Mouse (Mus musculus) bone marrow, adult 2 months (tissue): ENCODE results near the gene Ctbp2.

Experiments
- CTCF ChIP-seq: fragments of 200-500 bp; IDR thresholded peaks from 2 replicates; pipeline ENCODE4 v1.5.1; 2011; ENCODE audit warnings: low read length, control low read depth; ENCODE audit not compliant: control insufficient read depth, insufficient read depth
- POLR2A ChIP-seq: fragments of 200-500 bp; IDR thresholded peaks from 2 replicates; pipeline ENCODE4 v1.6.1; 2011; ENCODE audit warnings: low read depth, mild to moderate bottlenecking, control low read depth, low read length, borderline replicate concordance; ENCODE audit not compliant: control insufficient read depth

- TF ChIP-seq POLR2A, result no peak
- no peak for TF ChIP-seq CTCF
These were observed 65.5 kb downstream of the Ctbp2 start for GRCm38 (mm10) chr7:133058496-133059149.
